Mouse (Mus musculus) erythroblast, embryonic 14.5 days (primary cell): ENCODE measurements around the gene Celf2.

Source experiments
- GATA1 ChIP-seq: IDR thresholded peaks from 2 replicates; pipeline ENCODE4 v1.6.1; 2012; ENCODE audit warnings: low read length, inconsistent platforms, mixed read lengths
- TAL1 ChIP-seq: IDR thresholded peaks from 3 replicates; pipeline ENCODE4 v1.6.1; 2012; ENCODE audit warnings: low read length, inconsistent platforms, mixed read lengths

DNA sequence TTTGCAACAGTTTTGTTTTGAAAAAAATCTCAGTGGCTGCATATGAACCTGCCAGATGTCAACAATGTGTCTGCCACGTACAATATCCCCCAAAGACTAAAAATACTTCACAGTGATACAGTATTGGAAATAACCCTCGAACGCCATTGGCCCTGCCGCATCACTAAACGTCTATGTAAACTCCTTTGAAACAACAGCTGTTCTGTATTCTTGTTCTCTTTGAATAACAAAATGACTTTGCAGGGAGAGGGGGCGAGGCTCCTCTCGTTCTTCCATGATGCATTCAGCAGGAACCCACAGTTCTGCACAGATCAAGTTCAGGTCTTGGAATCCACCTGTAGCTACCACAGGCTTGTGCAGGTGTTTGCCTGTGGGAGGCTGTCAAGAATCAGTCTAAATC, 597.4 kb downstream of the Celf2 start:
- no peak for TF ChIP-seq GATA1
- no peak for TF ChIP-seq TAL1
